Mouse (Mus musculus): ENCODE measurements around the gene Armh4.

Armh4 gene

DNA sequence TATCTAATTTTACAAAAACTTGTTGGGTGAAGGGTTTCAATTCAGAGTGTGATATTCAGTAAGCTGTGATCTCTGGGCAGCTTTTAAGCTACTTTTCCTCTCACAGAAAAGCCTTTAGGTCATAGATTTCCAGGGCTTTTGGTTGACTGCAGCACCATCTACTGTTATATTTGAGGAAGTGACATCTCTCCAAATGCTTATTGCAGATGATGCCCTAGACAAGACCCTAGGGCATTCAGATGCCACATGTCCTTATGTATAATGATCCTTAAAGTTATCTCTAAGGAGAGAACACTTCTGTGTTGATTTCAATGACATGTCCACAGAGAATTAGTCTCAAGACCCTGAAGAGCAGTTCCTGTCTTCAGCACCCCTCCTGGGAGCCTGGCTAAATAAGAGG lies 49.2 kb downstream of the Armh4 start:
- DNase-seq (ENCODE audit: low spot score in 2 of 2): no peak

DNA sequence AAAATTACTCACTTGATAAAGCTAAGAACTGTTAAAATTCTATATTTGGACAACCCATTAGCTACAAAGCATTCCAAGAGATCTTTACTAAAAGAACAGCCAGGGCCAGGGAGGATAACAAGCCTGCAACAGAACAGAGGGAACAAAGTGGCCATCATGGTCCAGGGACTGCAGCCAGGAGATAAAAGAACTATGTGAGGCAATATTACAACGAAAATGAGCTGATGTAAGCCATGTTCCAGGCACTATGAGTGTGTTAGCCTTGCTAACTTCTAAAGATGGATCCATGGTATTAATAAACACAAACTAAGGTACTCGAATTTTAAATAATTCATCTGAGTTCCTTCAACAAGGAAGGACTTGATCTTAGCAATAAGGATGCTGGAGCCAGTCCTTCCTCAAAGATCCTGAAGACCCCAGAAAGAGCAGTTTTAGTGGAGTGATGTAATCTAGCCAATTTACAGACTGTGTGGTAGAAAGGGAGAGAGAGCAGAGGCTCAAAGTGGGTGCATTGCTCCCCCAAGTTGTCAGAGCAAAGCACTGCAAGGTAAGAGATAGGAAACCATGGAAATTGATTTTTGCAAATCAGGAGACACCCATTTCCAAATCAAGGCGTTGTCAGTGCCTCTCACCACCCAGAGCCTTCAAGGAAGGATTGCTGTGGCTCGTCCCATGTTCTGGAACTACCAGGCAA lies 59.7 kb downstream of the Armh4 start:
- DNase-seq (ENCODE audit: low spot score in 2 of 2): peak; percentile 33 to 65

DNA sequence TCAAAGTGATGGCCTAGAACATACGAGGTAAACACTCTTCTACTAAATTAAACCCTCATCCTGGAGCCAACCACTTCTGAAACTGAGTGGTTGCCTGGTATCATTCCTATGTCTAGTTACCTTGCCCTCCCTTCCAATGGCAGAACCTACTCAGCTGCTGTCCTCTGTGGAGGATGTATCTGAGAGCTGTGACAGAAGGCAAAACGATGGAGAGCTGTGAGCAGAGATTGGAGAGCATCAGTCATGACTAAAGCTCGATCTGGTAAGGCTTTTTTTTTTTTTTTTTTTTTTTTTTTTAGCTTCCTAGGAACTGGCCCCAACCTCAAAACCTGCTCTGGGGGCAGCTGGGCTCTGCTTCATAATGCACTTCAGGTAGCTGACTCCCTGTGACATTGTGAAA lies 60.4 kb downstream of the Armh4 start:
- DNase-seq (ENCODE audit: low spot score in 2 of 2): no peak

DNA sequence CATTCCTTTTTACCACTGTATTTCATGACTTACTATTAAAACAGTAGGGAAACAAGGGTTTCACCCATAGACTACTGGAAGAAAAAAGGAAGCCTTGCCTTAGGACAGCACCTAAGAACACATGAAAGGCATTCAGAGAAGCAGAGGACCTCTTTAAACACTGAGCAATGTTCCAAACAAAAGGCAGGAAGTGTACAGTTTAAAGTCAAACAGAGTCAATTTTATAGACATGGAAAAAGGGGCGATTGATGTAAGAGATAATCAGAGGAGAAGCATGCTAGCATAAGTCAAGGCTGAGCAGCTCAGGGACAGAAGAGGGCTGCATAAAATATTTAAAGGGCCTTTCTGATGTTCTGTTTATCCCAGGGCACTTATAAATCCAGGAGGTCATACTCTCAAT lies 61.9 kb downstream of the Armh4 start:
- no peak for DNase-seq (ENCODE audit: low spot score in 2 of 2)

DNA sequence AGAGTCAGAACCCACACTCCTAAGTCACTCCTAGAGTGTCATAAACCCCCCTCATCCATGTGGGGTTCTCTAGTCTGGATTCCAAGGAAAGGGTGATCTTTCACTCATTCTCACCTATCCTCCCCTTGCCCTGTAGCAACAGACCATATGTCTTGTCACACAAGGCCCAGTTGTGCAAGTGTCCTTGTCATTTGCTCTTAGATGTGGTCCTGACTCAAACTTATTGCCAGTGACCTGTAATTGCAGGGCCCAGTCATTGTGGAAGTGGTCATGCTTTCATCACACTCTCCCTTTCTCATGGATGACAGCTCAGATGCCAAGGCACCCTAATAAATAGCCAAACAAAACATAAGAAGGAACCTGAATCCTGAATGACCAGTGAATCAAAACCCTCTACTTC lies 63.5 kb downstream of the Armh4 start:
- DNase-seq (ENCODE audit: low spot score in 2 of 2): no peak

DNA sequence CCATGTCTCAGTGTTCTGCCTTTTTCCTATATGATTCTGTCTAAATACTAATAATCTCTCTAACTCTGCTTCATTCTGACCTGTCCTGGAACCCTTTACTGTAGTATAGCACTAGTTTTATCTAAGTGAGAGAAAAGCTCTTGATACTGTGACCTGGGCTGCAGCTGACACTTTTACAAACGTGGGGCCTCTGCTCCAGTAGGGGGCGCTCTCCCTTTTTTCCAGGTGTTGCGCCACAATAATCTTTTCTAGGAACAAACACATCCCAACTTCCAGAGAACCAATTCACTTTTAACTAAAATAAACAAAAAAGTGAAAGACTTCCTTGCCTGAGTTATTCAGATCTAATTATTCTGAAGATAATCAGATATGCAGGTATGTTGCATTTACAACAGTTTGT lies 72.2 kb downstream of the Armh4 start:
- DNase-seq (ENCODE audit: low spot score in 2 of 2): no peak

DNA sequence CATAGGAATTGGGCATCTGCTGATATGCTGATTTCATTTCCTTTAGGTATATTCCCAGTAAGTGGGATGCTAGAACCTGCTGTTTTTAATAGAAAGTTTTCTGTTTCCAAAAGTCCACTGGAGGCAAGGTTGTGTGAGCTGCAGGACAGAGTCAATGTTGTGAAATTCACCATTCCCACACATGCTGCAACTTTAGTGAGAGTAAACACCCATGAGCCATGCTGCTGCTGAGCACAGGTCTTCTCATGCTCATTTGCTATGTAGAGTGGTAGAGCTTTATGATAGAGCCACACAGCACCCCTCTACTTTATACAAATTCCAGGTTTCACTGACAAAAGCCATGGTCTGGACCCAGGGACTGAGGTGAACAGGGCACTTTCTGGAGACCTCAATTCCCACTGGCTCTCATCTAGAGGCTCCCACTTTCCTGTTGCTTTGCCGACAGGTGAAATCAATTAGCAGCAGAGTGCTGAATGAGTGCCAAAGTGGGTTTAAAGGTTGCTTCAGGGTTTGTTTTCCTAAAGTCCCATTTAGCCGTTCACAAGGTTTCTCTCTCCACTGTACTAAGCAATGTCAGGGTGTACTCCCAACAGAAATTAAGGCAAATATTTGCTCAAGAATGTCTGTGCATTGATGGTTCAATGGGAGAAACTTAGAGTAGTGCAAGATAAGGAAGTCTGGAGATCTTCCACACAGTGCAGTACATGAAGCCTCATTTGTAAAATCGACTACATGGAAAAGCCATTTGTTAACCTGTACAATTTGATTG lies 79.6 kb downstream of the Armh4 start:
- no peak for DNase-seq (ENCODE audit: low spot score in 2 of 2)

DNA sequence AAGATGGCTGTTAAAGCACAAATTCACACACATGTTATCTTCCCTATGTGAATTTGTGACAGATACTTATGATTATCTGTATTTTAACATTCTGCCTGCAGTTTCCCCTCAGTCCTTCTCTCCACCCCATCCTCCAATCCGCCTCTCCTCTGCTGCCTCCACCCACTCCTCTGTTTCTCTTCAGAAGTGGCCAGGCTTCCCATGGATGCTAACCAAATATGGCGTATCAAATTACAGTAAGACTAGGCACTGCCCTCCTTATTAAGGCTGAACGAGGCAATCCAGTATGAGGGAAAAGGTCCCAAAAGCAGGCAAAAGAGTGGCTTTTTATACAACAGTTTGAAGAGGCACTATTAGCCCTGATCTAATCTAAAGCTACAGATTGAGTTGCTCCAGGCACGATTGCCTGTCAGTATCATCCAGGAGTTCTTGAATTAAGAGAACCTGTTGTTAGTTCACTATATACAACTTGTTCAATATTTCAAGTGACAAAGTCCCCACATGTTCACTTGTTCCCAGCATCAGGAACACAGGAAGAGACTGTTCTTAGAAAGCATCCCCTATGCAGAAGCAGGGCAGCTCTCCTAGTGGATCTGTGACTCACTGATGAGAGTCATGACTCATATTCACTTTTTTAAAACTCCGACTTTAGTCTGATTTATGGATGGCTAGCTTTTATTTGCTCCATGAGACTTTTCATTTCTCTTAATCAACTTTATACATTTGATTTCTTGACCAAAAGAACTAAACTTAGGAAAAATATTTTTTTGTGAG lies 103.5 kb downstream of the Armh4 start:
- no peak for DNase-seq (ENCODE audit: low spot score in 2 of 2)

DNA sequence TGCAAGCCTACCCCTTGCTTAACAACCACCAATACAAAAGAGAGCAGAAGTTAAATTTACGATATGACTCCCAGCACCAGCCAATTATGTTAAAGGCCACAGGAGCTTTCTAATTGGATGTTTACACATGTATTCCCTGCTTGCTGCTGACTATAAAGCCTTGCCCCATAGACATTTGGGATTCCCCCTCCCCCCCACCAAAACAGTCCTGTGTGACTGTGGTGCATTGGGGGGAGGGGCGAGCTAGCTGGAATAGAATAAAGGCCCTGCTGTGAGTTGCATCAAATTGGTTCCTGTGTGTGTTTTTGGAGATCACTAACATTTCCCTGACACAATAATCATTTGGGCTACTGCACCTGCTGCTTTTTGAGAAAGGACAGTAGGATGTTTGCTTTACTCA lies 106.6 kb downstream of the Armh4 start:
- DNase-seq (ENCODE audit: low spot score in 2 of 2): no peak

DNA sequence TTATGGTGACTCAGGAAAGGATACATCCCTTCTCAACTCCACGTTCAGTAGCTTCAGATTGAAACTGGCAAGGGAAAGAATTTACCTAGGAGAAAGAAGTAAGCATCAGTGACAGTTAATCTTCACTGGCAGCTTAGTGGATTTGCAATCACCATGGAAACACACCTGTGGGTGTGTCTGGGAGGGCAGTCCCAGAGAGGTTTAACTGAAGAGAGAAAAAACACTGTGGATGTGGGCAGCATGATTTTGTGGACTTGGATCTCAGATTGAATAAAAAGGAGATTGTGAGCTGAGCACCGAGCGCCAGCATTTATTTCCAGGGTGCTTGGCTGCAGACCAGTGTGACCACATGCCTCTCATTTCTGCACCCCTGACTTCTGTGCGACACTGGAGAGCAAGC lies 122.7 kb downstream of the Armh4 start:
- DNase-seq (ENCODE audit: low spot score in 2 of 2): no peak

DNA sequence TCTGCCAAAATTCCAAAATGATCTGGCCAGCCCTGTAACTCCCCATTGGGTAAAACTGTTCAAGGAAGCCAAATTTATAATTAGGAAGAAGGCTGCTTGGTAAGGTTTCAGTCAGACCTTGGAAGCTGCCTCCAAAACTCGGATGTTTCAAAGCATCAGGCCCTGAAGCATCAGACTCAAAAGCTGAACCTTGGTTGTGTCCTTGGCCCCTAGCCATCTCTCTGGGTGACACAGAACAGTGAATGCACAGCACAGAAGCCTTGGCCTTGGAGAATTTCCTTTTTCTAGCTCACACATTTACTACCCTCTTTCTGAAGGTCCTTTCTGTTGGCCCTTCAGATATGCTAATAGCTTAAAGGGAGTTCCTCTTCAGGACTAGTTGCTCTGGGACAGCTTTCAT lies 134.0 kb downstream of the Armh4 start:
- no peak for DNase-seq (ENCODE audit: low spot score in 2 of 2)

DNA sequence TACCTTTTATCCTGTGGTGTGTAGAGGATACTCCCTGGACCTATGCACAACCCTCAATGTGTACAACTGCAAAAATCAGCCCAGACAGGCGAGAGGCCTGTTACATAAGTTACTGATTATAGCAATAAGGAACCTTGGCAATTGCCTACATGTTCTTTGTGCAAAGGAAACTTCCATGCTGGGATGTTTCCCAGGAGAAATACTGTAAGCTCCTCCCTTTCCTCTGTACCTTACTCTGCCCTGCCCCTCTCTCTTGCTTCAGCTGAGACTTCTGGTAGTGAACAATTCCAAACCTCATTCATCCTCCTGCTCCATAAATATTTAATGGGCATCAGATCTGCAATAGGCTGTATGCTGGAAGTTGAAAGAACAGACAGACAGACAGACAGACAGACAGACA lies 145.8 kb downstream of the Armh4 start:
- DNase-seq (ENCODE audit: low spot score in 2 of 2): no peak

DNA sequence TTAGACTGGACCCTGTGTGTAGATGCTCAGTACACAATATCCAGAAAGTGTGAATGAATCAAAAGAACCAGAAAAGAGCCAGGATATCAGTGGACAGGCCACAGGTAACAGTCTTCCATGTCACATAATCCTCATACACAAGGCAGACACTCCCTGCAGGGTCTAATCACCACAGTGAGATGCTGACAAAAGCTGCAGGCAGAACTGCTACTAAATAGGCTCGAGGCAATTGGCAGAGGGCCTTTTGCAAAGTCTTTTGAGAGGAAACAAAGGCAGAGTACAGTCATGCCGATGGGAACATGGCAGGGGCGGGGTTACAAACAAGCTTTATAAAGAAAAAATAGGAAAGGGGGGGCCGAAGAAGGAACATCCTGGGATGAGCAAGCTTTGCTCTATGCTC lies 157.1 kb downstream of the Armh4 start:
- DNase-seq (ENCODE audit: low spot score in 2 of 2): no peak

Measured in heart, adult 9 months (tissue).